8 mouse cellular contexts compared by ENCODE assay signal in the genomic region with DNA sequence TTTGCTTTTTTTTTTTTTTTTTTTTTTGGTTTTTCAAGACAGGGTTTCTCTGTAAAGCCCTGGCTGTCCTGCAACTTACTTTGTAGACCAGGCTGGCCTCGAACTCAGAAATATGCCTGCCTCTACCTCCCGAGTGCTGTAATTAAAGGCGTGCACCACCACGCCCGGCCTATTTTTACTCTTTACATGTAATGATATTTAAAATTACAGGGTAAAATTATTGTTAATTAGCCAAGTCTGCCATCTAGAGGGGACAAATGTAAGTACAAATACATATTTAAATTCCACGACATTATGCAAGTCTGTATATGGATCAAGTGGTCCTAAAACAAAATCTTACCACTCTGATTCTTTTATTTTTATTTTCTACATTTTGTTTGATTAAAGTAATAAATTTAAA. TPM values are rescaled to one million over a fixed set of nuclear protein-coding genes. Genes with fewer than 3 reads are reported as not detected.
DNase-seq lines count a peak whose midpoint lies in the region; ATAC-seq lines count a peak whose summit lies in the region.

No protein-coding gene starts in this region.

- H3K9ac ChIP-seq in intestine, embryonic 14.5 days (ENCODE audit: low read length), result no peak overlapping the region
- no peak overlapping the region for H3K9ac ChIP-seq in intestine, embryonic 16.5 days (ENCODE audit: low read depth, low read length)
- H3K9ac ChIP-seq in kidney, embryonic 16.5 days (replicated peaks; ENCODE audit: low read length), result no peak overlapping the region

- no peaks in the 10 kb centered on the region for H3K4me1 ChIP-seq in intestine, embryonic 14.5 days (replicated peaks; ENCODE audit: control insufficient read depth, insufficient read depth, low read length)
- no peaks in the 10 kb centered on the region for H3K4me1 ChIP-seq in intestine, embryonic 16.5 days (ENCODE audit: control insufficient read depth, insufficient read depth, low read length)
- no peaks in the 10 kb centered on the region for H3K4me1 ChIP-seq in kidney, embryonic 16.5 days (ENCODE audit: insufficient read depth, low read length)

- H3K9me3 ChIP-seq in intestine, embryonic 14.5 days (ENCODE audit: control insufficient read depth, low read length), result no peaks in the 10 kb centered on the region
- no peaks in the 10 kb centered on the region for H3K9me3 ChIP-seq in intestine, embryonic 16.5 days (ENCODE audit: control insufficient read depth, low read length)
- H3K9me3 ChIP-seq in kidney, embryonic 16.5 days (ENCODE audit: low read length), result no peaks in the 10 kb centered on the region

- peak; percentile 55 for DNase-seq in intestine, embryonic 14.5 days (ENCODE audit: low spot score)
- DNase-seq in 3T3-L1 (ENCODE audit: low read depth, low spot score), result peak; percentile 74
- DNase-seq in CD4-positive, CD25-positive, alpha-beta regulatory T cell, adult 2 months (ENCODE audit: low read depth, low spot score), result peak; percentile 68
- peak; percentile 21 for DNase-seq in forelimb bud, embryonic 11.5 days (ENCODE audit: low read depth, low spot score)
- DNase-seq in urinary bladder, adult 2 months (ENCODE audit: low spot score), result no peak
- DNase-seq in cerebellum, adult 11 months, result no peak

- no peaks in the 10 kb centered on the region for H3K27me3 ChIP-seq in intestine, embryonic 14.5 days (replicated peaks; ENCODE audit: control insufficient read depth, insufficient read depth, low read length)
- no peaks in the 10 kb centered on the region for H3K27me3 ChIP-seq in intestine, embryonic 16.5 days (replicated peaks; ENCODE audit: control insufficient read depth, insufficient read depth, low read length)
- H3K27me3 ChIP-seq in kidney, embryonic 16.5 days (ENCODE audit: insufficient read depth, low read length), result no peaks in the 10 kb centered on the region

- no peak for ATAC-seq in intestine, embryonic 14.5 days (replicated peaks; ENCODE audit: low FRiP score, low TSS enrichment, low read depth)
- no peak for ATAC-seq in intestine, embryonic 16.5 days
- no peak for ATAC-seq in kidney, embryonic 16.5 days (ENCODE audit: low FRiP score, low TSS enrichment)

- 75% methylated on average over 6 of the region's 6 CpGs for WGBS in intestine, embryonic 14.5 days
- 65% methylated on average over 6 of the region's 6 CpGs for WGBS in intestine, embryonic 16.5 days
- WGBS in kidney, embryonic 16.5 days, result 72% methylated on average over 6 of the region's 6 CpGs

- no peak overlapping the region for H3K4me2 ChIP-seq in intestine, embryonic 14.5 days (ENCODE audit: low read length)
- H3K4me2 ChIP-seq in intestine, embryonic 16.5 days (ENCODE audit: low read depth, low read length), result no peak overlapping the region
- no peak overlapping the region for H3K4me2 ChIP-seq in kidney, embryonic 16.5 days (replicated peaks; ENCODE audit: low read depth, low read length)

- no peak overlapping the region for H3K27ac ChIP-seq in intestine, embryonic 14.5 days (ENCODE audit: low read depth)
- no peak overlapping the region for H3K27ac ChIP-seq in intestine, embryonic 16.5 days (ENCODE audit: low read length)
- H3K27ac ChIP-seq in kidney, embryonic 16.5 days (ENCODE audit: low read length), result no peak overlapping the region

- no peak overlapping the region for H3K4me3 ChIP-seq in intestine, embryonic 14.5 days (ENCODE audit: low read depth, low read length)
- H3K4me3 ChIP-seq in intestine, embryonic 16.5 days (ENCODE audit: low read length), result no peak overlapping the region
- no peak overlapping the region for H3K4me3 ChIP-seq in kidney, embryonic 16.5 days (ENCODE audit: low read length)

- H3K36me3 ChIP-seq in intestine, embryonic 14.5 days (ENCODE audit: control insufficient read depth, insufficient read depth, low read length), result peaks cover 59% of the 10 kb centered on the region
- peaks cover 2% of the 10 kb centered on the region; the same call in 1 of the 2 replicates for H3K36me3 ChIP-seq in intestine, embryonic 16.5 days (ENCODE audit: control insufficient read depth, insufficient read depth, low read length)
- H3K36me3 ChIP-seq in kidney, embryonic 16.5 days (ENCODE audit: insufficient read depth, low read length), result peaks cover 30% of the 10 kb centered on the region

RNA-seq across cellular contexts. Expression of gene Atad1, which starts 49.9 kb away (rescaled TPM):
- 79.7 and 85.6 TPM in 2 replicates for polyA plus RNA-seq in intestine, embryonic 14.5 days (2014; fragmentation: Nextera tagmentation; extraction: Ambion mirVana)
- 73.1 and 77.4 TPM in 2 replicates for polyA plus RNA-seq in intestine, embryonic 16.5 days (2015; fragmentation: Nextera tagmentation; extraction: Ambion mirVana)
- 39.9 and 43.1 TPM in 2 replicates for polyA plus RNA-seq in urinary bladder, adult 2 months (2012; rRNA removed)
- polyA plus RNA-seq in kidney, embryonic 16.5 days (2015; fragmentation: Nextera tagmentation; extraction: Ambion mirVana), result 88.0 and 90.3 TPM in 2 replicates

Comparison
In these comparisons a context has a peak if more than half of its experiments do, and no peak if none do; other contexts are left out.
1. DNase-seq: peak in intestine, embryonic 14.5 days (single experiment), 3T3-L1 (single experiment), CD4-positive, CD25-positive, alpha-beta regulatory T cell, adult 2 months (single experiment) and forelimb bud, embryonic 11.5 days (single experiment); none in urinary bladder, adult 2 months (single experiment) and cerebellum, adult 11 months (single experiment).